Mouse (Mus musculus) liver, embryonic 11.5 days (tissue): Measurements from ENCODE around the gene Adcy4. TPM values are rescaled to one million over a fixed set of nuclear protein-coding genes. Genes with fewer than 3 reads are reported as not detected.
A peak's percentile ranks its signal among the peaks of the same experiment; 100 is the strongest.

ENCODE experiments used
- ATAC-seq: fragments of 200-750 bp; cut with Nextera tagmentation; replicated peaks from 2 replicates; pipeline ENCODE4 v1.8.0; 2017; ENCODE audit warnings: moderate number of reproducible peaks, mild to moderate bottlenecking, moderate TSS enrichment, moderate library complexity; ENCODE audit not compliant: low FRiP score
- DNase-seq: peaks from one replicate; pipeline ENCODE4 v3.0.0-alpha.2; 2017; ENCODE audit warnings: low spot score
- H3K27ac ChIP-seq: fragments of 300-500 bp; sonication (generic); 2 replicates; pipeline ENCODE4 v1.5.1; 2014; ENCODE audit warnings: mild to moderate bottlenecking, low read depth, low read length, control low read depth
- H3K27me3 ChIP-seq: fragments of 300-500 bp; sonication (generic); replicated peaks from 2 replicates; pipeline ENCODE4 v1.6.1; 2014; ENCODE audit warnings: low read length, mixed read lengths; ENCODE audit not compliant: control insufficient read depth, insufficient read depth
- H3K36me3 ChIP-seq: fragments of 300-500 bp; sonication (generic); 2 replicates; pipeline ENCODE4 v1.6.1; 2014; ENCODE audit warnings: mild to moderate bottlenecking, low read length, moderate library complexity, mixed read lengths; ENCODE audit not compliant: control insufficient read depth, insufficient read depth
- H3K4me1 ChIP-seq: fragments of 300-500 bp; sonication (generic); replicated peaks from 2 replicates; pipeline ENCODE4 v1.6.1; 2014; ENCODE audit warnings: low read length, mixed read lengths; ENCODE audit not compliant: control insufficient read depth, insufficient read depth
- H3K4me2 ChIP-seq: fragments of 300-500 bp; sonication (generic); 2 replicates; pipeline ENCODE4 v1.6.1; 2014; ENCODE audit warnings: mild to moderate bottlenecking, control low read depth, moderate library complexity
- H3K4me3 ChIP-seq: fragments of 300-500 bp; sonication (generic); 2 replicates; pipeline ENCODE4 v1.5.1; 2014; ENCODE audit warnings: low read depth, low read length, control low read depth
- H3K9ac ChIP-seq: fragments of 300-500 bp; sonication (generic); 2 replicates; pipeline ENCODE4 v1.6.1; 2014; ENCODE audit warnings: low read depth, low read length, control low read depth
- H3K9me3 ChIP-seq: fragments of 300-500 bp; sonication (generic); 2 replicates; pipeline ENCODE4 v1.6.1; 2016; ENCODE audit warnings: low read length, inconsistent platforms, mixed read lengths; ENCODE audit not compliant: control insufficient read depth
- WGBS: fragments of 180-500 bp; shearing (Covaris S2); extraction: QIAGEN DNeasy Blood & Tissue Kit; methylation state at CpG from one replicate; pipeline ENCODE4 v1.1.7; 2014; 5-methylcytosine and 5-hydroxymethylcytosine counted together
- polyA plus RNA-seq: library from polyadenylated mRNA; unstranded; fragments of >200 nt; fragmentation: Nextera tagmentation; extraction: Ambion mirVana; gene quantifications from 2 replicates; pipeline ENCODE4 v1.2.1, GENCODE M21; 2014

Adcy4 gene
- polyA plus RNA-seq, 1 experiment from 2014 or later: 3.9 TPM

- Histone ChIP-seq H3K9ac (no peak overlapping the region), H3K27me3 (no peaks in the 10 kb centered on the region), H3K27ac (no peak overlapping the region), H3K4me2 (peak overlapping the region; percentile 1; the same call in 1 of the 2 replicates), H3K4me3 (no peak overlapping the region), H3K9me3 (no peaks in the 10 kb centered on the region), H3K4me1 (peaks cover 9% of the 10 kb centered on the region), H3K36me3 (no peaks in the 10 kb centered on the region)
- 67% methylated on average over 15 of the region's 15 CpGs for WGBS
- ATAC-seq (no peak), DNase-seq (no peak)
Measured at GRCm38 (mm10) chr14:55795380-55796163, 11.7 kb upstream of the Adcy4 start.

DNA sequence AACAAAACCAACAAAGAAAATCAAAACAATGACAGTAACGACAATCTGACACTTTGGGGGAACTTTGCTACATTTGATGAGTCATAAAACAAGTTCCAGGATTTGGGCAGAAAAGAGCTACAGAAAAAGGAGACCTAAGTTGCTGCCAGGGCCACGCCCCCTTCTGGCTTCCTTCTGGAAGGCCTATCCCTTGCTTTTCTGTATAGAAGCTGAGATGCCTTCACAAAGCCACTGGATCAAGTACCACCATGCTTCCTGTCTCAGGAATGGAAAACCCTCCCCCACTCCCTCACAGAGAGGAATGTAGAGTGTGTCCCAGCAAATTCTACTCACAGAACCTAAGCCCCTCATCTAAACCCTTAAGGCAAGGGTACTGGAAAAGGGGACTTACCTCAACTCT is 10.1 kb upstream of the Adcy4 start:
- ATAC-seq: no peak
- no peak overlapping the region for H3K27ac ChIP-seq
- DNase-seq: no peak
- no peak overlapping the region for H3K4me2 ChIP-seq
- H3K4me1 ChIP-seq: peaks cover 9% of the 10 kb centered on the region
- H3K4me3 ChIP-seq: no peak overlapping the region
- WGBS: 53% methylated on average over 2 of the region's 2 CpGs
- H3K9ac ChIP-seq: no peak overlapping the region
- H3K9me3 ChIP-seq: no peaks in the 10 kb centered on the region
- H3K27me3 ChIP-seq: no peaks in the 10 kb centered on the region
- no peaks in the 10 kb centered on the region for H3K36me3 ChIP-seq

DNA sequence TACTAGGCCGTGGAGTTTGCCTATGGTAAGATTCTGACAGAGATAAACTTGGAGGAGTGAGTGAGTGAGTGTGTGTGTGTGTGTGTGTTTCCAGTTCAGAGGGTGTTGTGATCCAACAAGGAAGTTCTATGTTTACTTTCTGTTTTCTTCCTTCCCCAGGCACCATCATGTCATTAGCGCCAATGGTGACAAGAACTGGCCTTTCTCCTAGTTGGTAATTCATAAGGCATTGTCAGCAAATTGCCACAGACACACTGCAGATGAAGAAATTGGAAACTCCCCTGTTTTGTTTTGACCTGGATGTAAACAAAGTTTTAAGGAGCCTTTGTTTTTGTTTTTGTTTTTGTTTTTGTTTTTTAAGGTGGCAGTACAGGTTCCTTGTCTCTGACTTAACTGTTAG is 9.6 kb upstream of the Adcy4 start:
- WGBS: 46% methylated on average over 2 of the region's 2 CpGs
- H3K4me1 ChIP-seq: peaks cover 9% of the 10 kb centered on the region
- no peak for ATAC-seq

DNA sequence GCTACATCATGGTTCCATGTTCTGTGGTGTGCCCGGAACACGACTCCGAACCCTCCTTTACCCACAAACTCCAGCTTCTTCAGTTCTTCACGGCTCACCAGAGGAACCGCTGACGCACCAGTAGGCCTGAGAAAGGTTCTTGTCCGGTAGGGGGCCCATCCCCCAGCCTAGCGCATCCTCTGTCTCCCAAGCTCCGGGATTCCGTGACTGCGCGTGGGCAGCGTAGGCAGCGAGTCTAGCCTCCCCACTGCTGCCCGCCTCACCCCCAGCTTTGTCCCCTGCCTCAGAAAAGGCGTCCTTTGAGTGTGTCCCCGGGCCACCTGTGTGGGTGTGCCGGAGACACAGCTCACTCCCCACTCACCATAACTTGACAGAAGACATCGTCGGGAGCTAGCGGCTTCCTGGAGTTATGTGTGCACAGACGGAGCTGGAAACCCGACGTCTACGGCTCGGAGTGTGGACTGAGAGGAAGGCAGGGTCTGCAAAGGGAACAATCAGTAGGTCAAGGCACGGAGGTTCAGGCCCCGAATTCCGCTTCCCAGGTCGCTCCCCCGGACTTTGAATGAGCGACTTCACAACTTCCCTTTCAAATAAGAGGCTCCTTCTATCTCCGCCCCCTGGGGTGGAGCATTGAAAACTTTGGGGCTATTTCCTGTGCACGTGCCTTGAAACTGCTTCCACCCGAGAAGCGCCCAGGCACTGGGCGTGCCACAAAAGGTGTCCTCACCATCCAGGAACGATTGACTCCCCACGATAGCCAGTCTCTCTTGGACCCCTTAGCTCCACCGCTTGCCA is 4.6 kb upstream of the Adcy4 start, which contains the start of gene Ripk3:
Ripk3 (minus strand) TSS at position 610 of the 795 bp plus-strand sequence.
- Histone ChIP-seq H3K4me2 (peak within 1 kb of the TSS; percentile 97), H3K4me1 (peaks cover 6% of the 10 kb centered on the region), H3K9me3 (no peaks in the 10 kb centered on the region), H3K27ac (no peak within 1 kb of the TSS), H3K4me3 (peak within 1 kb of the TSS; percentile 57), H3K9ac (peak within 1 kb of the TSS; percentile 62), H3K27me3 (peaks cover 28% of the 10 kb centered on the region), H3K36me3 (no peaks in the 10 kb centered on the region)
- 3% methylated on average over 40 of the region's 40 CpGs for WGBS
- DNase-seq (peak; percentile 64), ATAC-seq (peak; percentile 75)

More for the DNA sequence above, 9.6 kb upstream of the Adcy4 start:
- H3K4me2 ChIP-seq: no peak overlapping the region
- H3K36me3 ChIP-seq: no peaks in the 10 kb centered on the region
- no peak overlapping the region for H3K9ac ChIP-seq
- H3K27me3 ChIP-seq: no peaks in the 10 kb centered on the region
- no peaks in the 10 kb centered on the region for H3K9me3 ChIP-seq
- H3K4me3 ChIP-seq: no peak overlapping the region
- H3K27ac ChIP-seq: no peak overlapping the region
- no peak for DNase-seq

- peak overlapping the region; percentile 62 for H3K9ac ChIP-seq
- 38% methylated on average over 11 of the region's 11 CpGs for WGBS
- ATAC-seq (no peak), DNase-seq (no peak)
- no peaks in the 10 kb centered on the region for H3K9me3 ChIP-seq
- peaks cover 35% of the 10 kb centered on the region for H3K27me3 ChIP-seq
- H3K36me3 ChIP-seq: no peaks in the 10 kb centered on the region
- H3K4me2 ChIP-seq: peak overlapping the region; percentile 97
- no peak overlapping the region for H3K27ac ChIP-seq
- H3K4me3 ChIP-seq: peak overlapping the region; percentile 57
- peaks cover 6% of the 10 kb centered on the region for H3K4me1 ChIP-seq
Measured at GRCm38 (mm10) chr14:55787731-55788130, 3.8 kb upstream of the Adcy4 start.

- H3K27ac ChIP-seq: no peak overlapping the region
- no peak for ATAC-seq
- 39% methylated on average over 6 of the region's 6 CpGs for WGBS
- DNase-seq: no peak
- H3K9ac ChIP-seq: no peak overlapping the region
- H3K27me3 ChIP-seq: peaks cover 49% of the 10 kb centered on the region
- no peak overlapping the region for H3K4me2 ChIP-seq
- H3K4me3 ChIP-seq: no peak overlapping the region
- H3K4me1 ChIP-seq: peaks cover 8% of the 10 kb centered on the region
- H3K9me3 ChIP-seq: no peaks in the 10 kb centered on the region
- no peaks in the 10 kb centered on the region for H3K36me3 ChIP-seq
Measured at GRCm38 (mm10) chr14:55785195-55785594, 1.3 kb upstream of the Adcy4 start.

GRCm38 (mm10) chr14:55783171-55783957 is 531 bp downstream of the Adcy4 start:
- no peak for ATAC-seq
- H3K4me1 ChIP-seq: peaks cover 8% of the 10 kb centered on the region
- H3K4me2 ChIP-seq: peak overlapping the region; percentile 55
- peaks cover 49% of the 10 kb centered on the region for H3K27me3 ChIP-seq
- H3K27ac ChIP-seq: no peak overlapping the region
- no peak overlapping the region for H3K9ac ChIP-seq
- H3K36me3 ChIP-seq: no peaks in the 10 kb centered on the region
- DNase-seq: no peak
- peak overlapping the region; percentile 34 for H3K4me3 ChIP-seq
- no peaks in the 10 kb centered on the region for H3K9me3 ChIP-seq
- WGBS: 8% methylated on average over 31 of the region's 31 CpGs

DNA sequence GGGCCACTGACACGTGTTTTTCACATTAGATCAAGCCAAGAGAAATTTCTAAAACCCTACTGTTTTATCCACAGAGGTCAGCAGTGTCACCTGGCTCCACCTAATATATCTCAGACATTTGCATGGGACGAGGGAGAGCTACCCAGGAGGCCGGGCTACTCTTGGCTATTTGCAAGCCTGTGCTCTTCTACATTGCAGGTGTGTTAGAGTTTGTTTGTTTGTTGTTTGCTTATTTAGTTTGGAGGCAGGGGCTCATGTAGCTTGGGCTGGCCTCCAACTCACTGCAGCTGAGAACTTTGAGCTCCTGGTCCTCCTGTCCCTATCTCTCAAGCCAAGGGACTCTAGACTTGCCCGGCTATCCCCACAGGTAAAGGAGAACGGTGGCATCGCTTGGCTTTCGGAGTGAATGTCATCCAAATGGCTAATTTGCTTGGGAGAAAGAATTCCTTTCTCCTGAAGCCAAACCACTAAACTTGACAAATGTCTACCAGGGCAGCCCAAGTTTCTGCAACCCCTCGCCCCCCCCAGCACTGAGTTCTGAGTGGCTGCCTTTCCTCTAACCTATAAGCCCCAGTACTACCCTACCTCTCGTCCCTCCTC is 1.4 kb downstream of the Adcy4 start:
- DNase-seq: no peak
- ATAC-seq: no peak
- Histone ChIP-seq H3K27me3 (peaks cover 43% of the 10 kb centered on the region), H3K4me1 (peaks cover 3% of the 10 kb centered on the region), H3K27ac (no peak overlapping the region), H3K9ac (no peak overlapping the region), H3K4me3 (no peak overlapping the region), H3K4me2 (peak overlapping the region; percentile 36), H3K9me3 (no peaks in the 10 kb centered on the region), H3K36me3 (no peaks in the 10 kb centered on the region)
- WGBS: 51% methylated on average over 9 of the region's 9 CpGs
